Mouse (Mus musculus) bone marrow macrophage, adult 2 months (primary cell): Measurements from ENCODE around the gene Tjp2.

Experiments used
- CTCF ChIP-seq: IDR thresholded peaks from 2 replicates; pipeline ENCODE4 v1.5.1; 2012; ENCODE audit warnings: low read depth, mild to moderate bottlenecking, low read length, moderate library complexity
- POLR2A ChIP-seq: IDR thresholded peaks from 2 replicates; pipeline ENCODE4 v1.6.1; 2012; ENCODE audit warnings: mild to moderate bottlenecking, low read depth, low read length, borderline replicate concordance

GRCm38 (mm10) chr19:24251869-24252268, 27.0 kb upstream of the Tjp2 start:
- no peak for TF ChIP-seq CTCF
- TF ChIP-seq POLR2A = no peak
